Mouse (Mus musculus): ENCODE data around the gene Zbtb20.

Gene Zbtb20

GRCm38 (mm10) chr16:43458726-43459223 lies 583.1 kb downstream of the Zbtb20 start:
- DNase-seq: no peak

GRCm38 (mm10) chr16:43461745-43462378 lies 586.2 kb downstream of the Zbtb20 start:
- no peak for DNase-seq

GRCm38 (mm10) chr16:43462470-43463455 lies 587.1 kb downstream of the Zbtb20 start:
- no peak for DNase-seq

GRCm38 (mm10) chr16:43463684-43464475 lies 588.2 kb downstream of the Zbtb20 start:
- DNase-seq: no peak

GRCm38 (mm10) chr16:43464476-43465080 lies 588.9 kb downstream of the Zbtb20 start:
- DNase-seq: no peak

GRCm38 (mm10) chr16:43465368-43465839 lies 589.7 kb downstream of the Zbtb20 start:
- DNase-seq: no peak

- DNase-seq: no peak
Observed at GRCm38 (mm10) chr16:43465921-43466748, 590.5 kb downstream of the Zbtb20 start.

GRCm38 (mm10) chr16:43466749-43467065 lies 591.0 kb downstream of the Zbtb20 start:
- no peak for DNase-seq

- no peak for DNase-seq
Observed at GRCm38 (mm10) chr16:43471060-43471459, 595.4 kb downstream of the Zbtb20 start.

GRCm38 (mm10) chr16:43474941-43475728 lies 599.5 kb downstream of the Zbtb20 start:
- DNase-seq: no peak

GRCm38 (mm10) chr16:43476921-43477320 lies 601.2 kb downstream of the Zbtb20 start:
- no peak for DNase-seq

- no peak for DNase-seq
Observed at GRCm38 (mm10) chr16:43478352-43478751, 602.7 kb downstream of the Zbtb20 start.

- DNase-seq: no peak
Observed at GRCm38 (mm10) chr16:43480532-43480931, 604.9 kb downstream of the Zbtb20 start.

- no peak for DNase-seq
Observed at GRCm38 (mm10) chr16:43482125-43482524, 606.4 kb downstream of the Zbtb20 start.

GRCm38 (mm10) chr16:43482738-43483137 lies 607.1 kb downstream of the Zbtb20 start:
- no peak for DNase-seq

- DNase-seq: no peak
Observed at GRCm38 (mm10) chr16:43484400-43484799, 608.7 kb downstream of the Zbtb20 start.

- no peak for DNase-seq
Observed at GRCm38 (mm10) chr16:43489362-43489761, 613.7 kb downstream of the Zbtb20 start.

GRCm38 (mm10) chr16:43489984-43490383 lies 614.3 kb downstream of the Zbtb20 start:
- DNase-seq: no peak

GRCm38 (mm10) chr16:43492863-43493262 lies 617.2 kb downstream of the Zbtb20 start:
- no peak for DNase-seq

- DNase-seq: no peak
Observed at GRCm38 (mm10) chr16:43493596-43494385, 618.1 kb downstream of the Zbtb20 start.

All from thymus, postnatal 36 days (tissue).